Mouse (Mus musculus) CH12.LX (cell line): ENCODE results near the gene Sstr3.
A peak's percentile ranks its signal among the peaks of the same experiment; 100 is the strongest.

ENCODE experiments used
- CHD1 ChIP-seq: IDR thresholded peaks from 2 replicates; pipeline ENCODE4 v1.6.1; 2012; ENCODE audit warnings: low read depth, low read length, improper control_type of control experiment, inconsistent platforms
- CTCF ChIP-seq, 2 experiments: IDR thresholded peaks in 1 of 2; conservative IDR thresholded peaks in 1 of 2; 2 replicates each; pipeline ENCODE4 v1.5.1; 2011 to 2012; ENCODE audit warnings: low read depth in 2 of 2, low read length in 2 of 2, improper control_type of control experiment in 1 of 2, inconsistent platforms in 1 of 2, mild to moderate bottlenecking in 1 of 2, moderate library complexity in 1 of 2
- E2F4 ChIP-seq: IDR thresholded peaks from 2 replicates; pipeline ENCODE4 v1.6.1; 2011; ENCODE audit warnings: low read depth, low read length, improper control_type of control experiment; ENCODE audit not compliant: insufficient replicate concordance
- EP300 ChIP-seq: IDR thresholded peaks from 2 replicates; pipeline ENCODE4 v1.6.1; 2011; ENCODE audit warnings: low read length, improper control_type of control experiment
- GABPA ChIP-seq: IDR thresholded peaks from 2 replicates; pipeline ENCODE4 v1.6.1; 2012; ENCODE audit warnings: low read depth, low read length, improper control_type of control experiment, inconsistent platforms; ENCODE audit not compliant: insufficient replicate concordance
- JUND ChIP-seq: conservative IDR thresholded peaks from 2 replicates; pipeline ENCODE4 v1.6.1; 2011; ENCODE audit warnings: low read depth, low read length, improper control_type of control experiment
- MXI1 ChIP-seq: IDR thresholded peaks from 2 replicates; pipeline ENCODE4 v1.6.1; 2011; ENCODE audit warnings: mild to moderate bottlenecking, low read depth, low read length, improper control_type of control experiment
- MYC ChIP-seq: IDR thresholded peaks from 2 replicates; pipeline ENCODE4 v1.6.1; 2011; ENCODE audit warnings: low read depth, mild to moderate bottlenecking, improper control_type of control experiment, low read length
- NRF1 ChIP-seq: IDR thresholded peaks from 2 replicates; pipeline ENCODE4 v1.6.1; 2014; ENCODE audit warnings: low read depth, mild to moderate bottlenecking, inconsistent platforms, low read length, improper control_type of control experiment, moderate library complexity
- POLR2A ChIP-seq: IDR thresholded peaks from 2 replicates; pipeline ENCODE4 v1.6.1; 2011; ENCODE audit warnings: low read depth, mild to moderate bottlenecking, improper control_type of control experiment, low read length
- USF1 ChIP-seq: IDR thresholded peaks from 2 replicates; pipeline ENCODE4 v1.6.1; 2014; ENCODE audit warnings: low read depth, mild to moderate bottlenecking, inconsistent platforms, low read length, improper control_type of control experiment
- USF2 ChIP-seq: conservative IDR thresholded peaks from 2 replicates; pipeline ENCODE4 v1.6.1; 2011; ENCODE audit warnings: low read depth, low read length, improper control_type of control experiment
- ZKSCAN1 ChIP-seq: IDR thresholded peaks from 2 replicates; pipeline ENCODE4 v1.6.1; 2012; ENCODE audit warnings: low read depth, inconsistent platforms, low read length, improper control_type of control experiment, borderline replicate concordance
- ZMIZ1 ChIP-seq: IDR thresholded peaks from 2 replicates; pipeline ENCODE4 v1.6.1; 2012; ENCODE audit warnings: low read depth, mild to moderate bottlenecking, inconsistent platforms, low read length, improper control_type of control experiment

DNA sequence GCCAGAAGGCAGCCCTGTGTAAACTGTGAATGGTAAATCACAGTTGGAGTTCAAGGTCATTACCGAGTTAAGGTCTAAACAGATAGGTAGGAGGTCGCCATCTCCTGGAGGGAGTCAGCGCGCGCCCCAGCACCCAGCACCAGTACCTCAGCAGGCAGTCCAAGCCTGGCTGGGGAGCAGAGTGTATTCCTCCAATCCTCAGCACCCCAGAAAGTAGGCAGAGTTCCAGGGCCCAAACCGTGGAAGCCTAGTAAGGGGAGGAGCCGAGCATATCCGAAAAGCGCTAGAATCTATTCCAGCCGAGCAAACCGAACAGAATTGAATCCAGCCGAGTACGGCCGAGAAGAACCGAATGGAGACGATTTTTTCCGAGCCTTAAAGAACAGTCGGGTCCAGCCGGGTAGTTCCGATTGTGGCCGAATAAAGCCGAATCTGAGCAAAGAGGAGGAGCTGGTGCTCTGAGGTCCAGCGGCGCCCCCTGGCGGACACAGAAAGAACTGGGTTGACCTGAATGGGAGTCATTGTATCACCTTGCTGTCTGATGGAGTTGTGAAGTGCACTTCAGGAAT is 12.5 kb downstream of the Sstr3 start:
- TF ChIP-seq CTCF (conservative IDR thresholded peaks at IDR 0.05 in 1 of 2, IDR thresholded peaks at IDR 0.05 in 1 of 2; ENCODE audit: low read depth in 2 of 2, low read length in 2 of 2) (peak; percentile 72 to 88), NRF1 (peak; percentile 12; the same call in 1 of the 2 replicates), USF2 (no peak), E2F4 (no peak), ZKSCAN1 (no peak), CHD1 (no peak), POLR2A (0 out of 2 replicates have a peak, but pooled peaks have one; percentile 18), GABPA (no peak), USF1 (no peak), ZMIZ1 (0 out of 2 replicates have a peak, but pooled peaks have one; percentile 35), JUND (no peak), EP300 (no peak), MYC (no peak), MXI1 (no peak)
